Mouse (Mus musculus): ENCODE data around the gene Inpp5a.

- TF ChIP-seq CTCF (IDR thresholded peaks at IDR 0.05; ENCODE audit: low read depth) = no peak
- no peak for TF ChIP-seq EP300 (optimal IDR thresholded peaks at IDR 0.05)
Measured at GRCm38 (mm10) chr7:139371389-139371788, 17.5 kb upstream of the Inpp5a start.
